Mouse (Mus musculus): Measurements from ENCODE around the gene Smg1.

The Smg1 gene

DNA sequence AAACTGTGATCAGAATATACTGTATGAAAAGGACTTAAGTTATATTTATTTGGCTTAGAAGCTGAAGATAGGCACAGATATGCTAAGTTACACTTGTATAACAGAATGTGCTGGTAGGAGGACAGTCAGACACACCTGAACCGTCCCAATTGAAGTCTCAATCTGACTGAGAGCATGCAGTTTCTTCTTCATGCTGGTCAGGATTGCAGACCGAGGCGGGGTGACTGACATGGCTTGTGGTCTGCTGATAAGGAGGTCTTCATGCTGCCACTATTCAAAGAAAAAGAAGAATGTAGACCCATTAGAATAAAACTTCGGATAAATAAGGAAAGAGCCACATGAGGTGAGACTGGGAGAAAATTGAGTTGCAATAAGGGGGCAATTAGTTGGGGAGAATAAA is 100.3 kb downstream of the Smg1 start:
- DNase-seq (ENCODE audit: low spot score in 2 of 2) = no peak

DNA sequence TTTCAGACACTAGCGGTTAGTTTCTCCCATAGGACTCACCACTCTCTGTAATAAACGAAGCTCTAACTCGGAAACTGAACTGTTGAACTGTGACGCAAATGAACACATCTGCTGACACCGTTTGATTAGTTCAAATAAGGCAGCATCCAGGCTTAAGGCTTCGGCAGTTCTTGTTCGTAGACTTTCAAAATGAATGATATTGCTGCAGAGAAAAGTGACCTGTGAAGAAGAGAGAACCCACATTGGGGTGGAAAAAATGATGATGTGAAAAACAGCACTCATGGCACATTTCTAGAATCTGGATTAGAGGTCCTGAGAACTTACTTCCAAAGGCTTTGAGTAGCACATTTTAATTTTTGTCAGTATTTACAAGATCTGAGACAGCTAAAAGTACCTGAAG is 102.2 kb downstream of the Smg1 start:
- no peak for DNase-seq (ENCODE audit: low spot score in 2 of 2)

DNA sequence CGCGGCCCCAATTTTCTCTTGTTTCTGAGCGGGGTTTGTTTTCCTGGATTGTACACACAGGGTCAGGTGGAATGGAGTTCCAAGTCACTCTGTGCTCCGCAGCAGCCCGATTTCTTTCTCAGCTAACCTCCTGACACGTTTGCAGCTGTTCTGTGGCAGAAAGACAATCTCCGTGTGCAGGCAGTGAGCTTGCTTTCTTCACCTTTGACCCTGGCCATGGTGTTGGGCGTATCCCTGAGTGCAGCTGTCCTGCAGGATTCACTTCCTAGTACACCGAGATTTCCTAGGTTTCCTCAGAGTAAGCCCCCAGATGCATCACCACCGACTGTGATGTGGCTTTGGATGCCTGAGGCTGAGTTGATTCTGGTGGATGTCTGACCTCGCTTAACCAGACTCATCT is 108.3 kb downstream of the Smg1 start:
- no peak for DNase-seq (ENCODE audit: low spot score in 2 of 2)

DNA sequence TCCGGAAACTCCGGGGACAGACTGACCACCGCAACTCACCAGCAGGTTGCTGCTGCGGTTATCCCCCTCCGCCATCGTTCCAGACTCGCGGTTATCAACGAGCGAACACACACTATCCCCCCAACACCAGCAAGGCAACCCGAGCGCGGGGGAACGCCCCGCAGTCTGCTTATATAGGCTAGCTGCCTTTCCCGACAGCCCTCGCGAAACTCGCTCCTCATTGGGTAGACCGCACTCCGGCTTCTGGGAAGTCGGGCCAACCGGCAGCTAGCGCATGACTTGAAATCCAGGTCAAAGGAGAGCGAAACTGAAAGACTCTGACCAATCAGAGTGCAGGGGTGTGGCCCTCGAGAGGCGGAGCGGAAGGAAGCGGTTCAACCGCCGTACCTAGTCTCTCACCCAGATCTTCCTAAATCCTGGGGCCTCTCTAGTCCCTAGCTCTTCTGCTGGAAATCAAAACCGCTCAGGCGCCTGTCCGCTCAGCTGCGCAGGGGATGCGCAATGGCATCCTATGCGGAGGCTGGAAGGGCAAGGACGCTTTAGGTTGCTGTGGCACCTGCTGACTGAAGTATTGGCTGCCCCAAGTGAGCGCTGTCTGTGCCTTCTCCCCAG is 113.9 kb downstream of the Smg1 start, which contains the start of gene Arl6ip1:
Gene Arl6ip1, minus strand, starts transcription at position 233 of the 612 bp plus-strand sequence.
- peak; percentile 96 for DNase-seq (ENCODE audit: low spot score in 2 of 2)

DNA sequence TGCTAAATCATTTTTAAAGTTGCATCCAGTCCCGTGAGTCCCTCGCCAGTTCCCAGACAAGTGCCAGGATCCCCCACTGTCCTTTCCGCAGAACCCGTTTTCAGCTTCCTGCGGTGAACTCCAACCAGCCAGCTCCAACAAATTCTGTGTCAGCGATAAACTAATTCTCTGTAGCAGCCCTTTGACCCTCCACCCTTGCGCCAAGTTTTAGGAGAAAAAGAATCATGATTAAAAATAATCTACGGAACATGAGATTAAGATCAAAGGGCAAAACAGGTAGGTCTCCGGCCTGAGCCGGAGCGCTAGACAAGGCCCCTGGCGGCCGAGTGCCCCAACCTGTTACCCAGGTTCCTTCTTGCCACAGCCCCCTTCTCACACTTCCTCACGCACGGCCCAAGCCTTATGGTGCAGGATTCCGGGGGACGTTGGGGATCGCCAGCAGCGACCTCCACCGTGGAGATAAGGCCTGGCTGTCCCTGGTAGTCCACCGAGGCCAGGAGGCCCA is 114.5 kb downstream of the Smg1 start:
- DNase-seq (ENCODE audit: low spot score in 2 of 2) = no peak

DNA sequence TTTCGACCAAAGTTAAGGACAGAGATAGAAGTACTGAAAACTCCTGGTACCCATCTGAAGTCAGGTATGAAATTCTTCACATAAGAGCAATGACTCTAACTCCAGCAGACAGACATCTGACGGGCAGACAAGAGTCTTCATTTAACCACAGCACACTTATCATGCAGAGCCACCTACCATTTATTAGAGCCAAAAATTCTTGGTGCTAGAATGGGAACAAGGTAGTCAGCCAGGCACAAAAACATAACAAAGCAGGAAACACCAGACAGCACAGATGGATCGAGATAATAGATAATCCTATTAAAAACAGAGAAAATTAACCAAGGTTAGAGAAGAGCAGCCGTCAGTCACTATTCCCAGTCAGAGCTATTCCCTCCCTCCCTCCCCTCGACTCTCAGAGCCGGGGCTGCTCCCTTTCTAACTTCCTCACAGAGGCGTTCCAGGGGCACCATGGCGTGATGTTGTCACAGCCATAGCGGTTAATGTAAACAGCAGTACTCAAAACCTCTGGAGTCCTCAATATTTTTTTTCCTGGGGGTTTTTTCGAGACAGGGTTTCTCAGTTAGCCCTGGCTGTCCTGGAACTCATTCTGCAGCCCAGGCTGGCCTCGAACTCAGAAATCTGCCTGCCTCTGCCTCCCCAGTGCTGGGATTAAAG is 117.1 kb downstream of the Smg1 start:
- no peak for DNase-seq (ENCODE audit: low spot score in 2 of 2)

DNA sequence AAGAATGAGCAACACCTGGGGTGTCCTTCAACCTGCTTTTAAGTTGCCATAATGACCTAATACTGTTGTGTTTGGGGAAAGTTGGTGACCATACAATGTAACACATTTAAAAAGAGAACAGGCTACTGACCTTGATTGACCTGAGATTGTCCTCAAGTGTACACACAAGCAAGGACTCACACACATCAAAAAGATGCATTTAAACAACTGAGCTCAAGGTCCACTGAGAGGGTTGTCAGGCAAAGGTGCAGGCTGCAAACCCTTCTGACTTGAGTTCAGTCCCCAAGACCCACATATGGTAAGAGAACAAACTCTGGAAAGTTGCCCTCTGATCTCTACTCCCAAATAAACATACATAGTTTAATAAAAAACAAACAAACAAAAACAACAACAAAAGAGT is 117.7 kb downstream of the Smg1 start:
- DNase-seq (ENCODE audit: low spot score in 2 of 2) = no peak

DNA sequence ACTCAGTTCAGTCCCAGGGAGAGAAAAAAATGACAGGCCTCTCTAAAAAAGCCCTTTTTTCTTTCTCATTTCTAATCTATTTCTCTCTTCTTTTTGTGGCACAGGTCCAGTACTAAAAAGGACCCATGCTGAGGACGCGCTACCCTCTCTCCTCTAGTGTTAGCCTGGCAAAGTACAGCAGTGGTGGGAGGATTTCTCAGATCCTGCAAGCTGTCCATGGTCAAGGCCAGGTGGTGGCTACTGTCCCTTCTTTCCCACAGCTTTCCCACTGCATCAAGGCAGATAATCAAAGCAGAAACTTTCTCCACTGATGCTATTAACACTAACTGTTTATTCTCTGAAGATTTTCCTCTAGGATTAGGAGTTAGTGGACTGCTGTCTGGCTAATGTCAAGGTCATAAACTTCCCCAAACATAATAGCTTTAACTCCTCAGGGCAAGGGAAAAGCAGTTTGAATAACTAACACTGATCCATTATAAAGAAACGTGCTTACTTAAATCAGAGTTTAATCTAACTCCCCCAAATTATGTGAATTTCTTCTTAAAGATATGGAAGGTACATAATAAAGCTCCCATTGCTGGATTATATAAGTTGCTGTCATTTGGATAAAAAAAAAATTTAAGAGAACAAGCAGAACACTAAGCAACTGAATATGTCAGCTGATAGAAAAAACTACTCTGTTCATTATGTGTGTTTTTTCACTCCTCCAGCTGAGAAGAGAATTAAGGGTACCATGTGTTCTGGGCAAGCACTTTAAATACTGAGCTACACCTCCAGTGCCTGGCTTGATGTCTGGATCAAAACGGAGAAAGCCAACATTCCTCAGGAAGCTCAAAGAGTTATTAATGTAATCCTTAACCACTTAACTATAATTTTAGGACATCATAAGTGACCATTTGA is 119.7 kb downstream of the Smg1 start:
- DNase-seq (ENCODE audit: low spot score in 2 of 2) = no peak

DNA sequence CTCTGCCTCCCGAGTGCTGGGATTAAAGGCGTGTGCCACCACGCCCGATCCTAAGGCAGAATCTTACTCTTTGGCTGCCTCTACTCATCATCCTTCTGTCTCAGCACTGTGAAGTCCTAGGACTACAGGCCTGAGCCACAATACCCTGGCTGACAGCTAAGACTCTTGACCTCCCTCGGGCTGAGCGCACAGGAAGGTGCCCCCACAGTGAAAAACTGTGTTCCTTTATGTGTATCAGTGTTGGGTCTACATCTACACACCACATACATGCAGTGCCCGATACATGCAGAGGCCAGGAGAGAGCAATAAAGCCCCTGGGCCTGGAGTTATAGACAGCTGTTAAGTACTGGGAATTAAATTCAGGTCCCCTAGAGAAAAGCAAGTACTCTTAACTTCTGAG is 121.2 kb downstream of the Smg1 start:
- no peak for DNase-seq (ENCODE audit: low spot score in 2 of 2)

DNA sequence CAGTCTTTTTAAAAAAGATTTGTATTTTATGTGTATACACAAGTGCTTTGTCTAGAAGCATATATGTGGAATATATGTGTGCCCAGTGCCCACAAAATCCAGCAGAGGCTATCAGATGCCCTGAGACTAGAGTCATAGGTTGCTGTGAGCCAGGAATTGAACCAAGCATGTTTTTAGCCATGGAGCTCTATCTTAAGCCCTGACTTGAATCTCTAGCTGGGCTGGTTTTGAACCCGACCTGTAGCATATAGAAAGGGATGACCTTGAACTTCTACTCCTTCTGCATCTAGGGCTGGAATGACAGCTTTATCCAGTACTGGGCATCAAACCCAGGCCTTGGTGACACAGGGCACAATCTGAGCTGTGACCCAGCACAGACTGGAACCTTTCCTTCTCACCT is 122.8 kb downstream of the Smg1 start:
- DNase-seq (ENCODE audit: low spot score in 2 of 2) = no peak

DNA sequence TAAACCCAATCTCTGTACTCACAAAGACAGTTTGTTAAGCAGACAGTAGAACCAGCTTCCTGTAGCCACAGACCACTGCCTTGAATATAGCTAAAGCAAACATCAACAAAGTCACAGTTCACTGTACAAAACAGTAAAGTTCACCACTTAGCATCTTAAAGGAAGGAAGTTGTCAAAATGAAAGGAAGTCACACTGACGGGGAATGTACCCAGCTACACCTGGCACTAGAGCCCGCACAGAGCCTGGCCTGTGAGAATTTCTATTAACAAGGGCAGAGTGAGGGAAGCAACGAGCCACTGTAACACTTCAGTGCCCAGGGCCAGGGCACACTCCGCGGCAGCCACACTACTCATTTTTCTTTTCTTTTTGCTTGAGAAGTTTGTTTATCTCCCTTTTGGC is 123.5 kb downstream of the Smg1 start:
- no peak for DNase-seq (ENCODE audit: low spot score in 2 of 2)

DNA sequence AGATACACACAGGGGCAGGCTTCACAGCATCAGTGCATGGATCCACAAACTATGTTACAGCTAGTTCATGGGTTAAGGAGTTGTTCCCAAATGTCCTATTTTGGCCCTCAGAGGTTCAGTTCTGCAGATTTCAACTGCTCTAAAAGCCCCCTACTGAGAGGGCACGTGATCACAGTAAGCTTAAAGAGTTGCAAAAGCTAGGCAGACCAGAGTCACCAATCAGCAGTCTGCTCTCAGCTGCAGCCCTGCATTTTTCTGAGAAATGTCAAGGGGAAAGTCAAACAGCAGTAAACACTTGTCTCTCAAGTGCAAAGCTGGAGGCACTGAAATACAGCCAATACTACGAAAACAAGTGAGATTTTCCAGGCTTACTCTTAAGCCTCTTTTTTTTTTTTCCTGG is 124.3 kb downstream of the Smg1 start:
- no peak for DNase-seq (ENCODE audit: low spot score in 2 of 2)

DNA sequence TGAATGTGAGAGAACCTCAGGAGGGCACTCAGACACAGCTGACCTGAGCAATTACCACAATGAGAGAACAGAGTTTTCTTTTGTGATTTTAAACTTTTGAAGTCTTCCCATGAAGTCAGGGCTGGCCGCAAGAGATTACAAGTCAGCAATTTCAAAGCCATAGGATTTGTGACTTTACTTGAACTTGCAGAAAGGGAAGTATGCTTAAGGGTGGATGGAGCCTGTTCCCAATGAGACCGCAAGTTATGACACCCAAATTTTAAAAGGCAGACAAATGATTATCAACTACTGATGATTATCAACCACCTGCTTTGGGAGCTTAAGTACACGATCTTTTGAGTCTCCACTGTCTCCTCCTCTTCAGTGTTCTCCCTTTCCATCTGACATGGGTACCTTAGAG is 125.0 kb downstream of the Smg1 start:
- no peak for DNase-seq (ENCODE audit: low spot score in 2 of 2)

DNA sequence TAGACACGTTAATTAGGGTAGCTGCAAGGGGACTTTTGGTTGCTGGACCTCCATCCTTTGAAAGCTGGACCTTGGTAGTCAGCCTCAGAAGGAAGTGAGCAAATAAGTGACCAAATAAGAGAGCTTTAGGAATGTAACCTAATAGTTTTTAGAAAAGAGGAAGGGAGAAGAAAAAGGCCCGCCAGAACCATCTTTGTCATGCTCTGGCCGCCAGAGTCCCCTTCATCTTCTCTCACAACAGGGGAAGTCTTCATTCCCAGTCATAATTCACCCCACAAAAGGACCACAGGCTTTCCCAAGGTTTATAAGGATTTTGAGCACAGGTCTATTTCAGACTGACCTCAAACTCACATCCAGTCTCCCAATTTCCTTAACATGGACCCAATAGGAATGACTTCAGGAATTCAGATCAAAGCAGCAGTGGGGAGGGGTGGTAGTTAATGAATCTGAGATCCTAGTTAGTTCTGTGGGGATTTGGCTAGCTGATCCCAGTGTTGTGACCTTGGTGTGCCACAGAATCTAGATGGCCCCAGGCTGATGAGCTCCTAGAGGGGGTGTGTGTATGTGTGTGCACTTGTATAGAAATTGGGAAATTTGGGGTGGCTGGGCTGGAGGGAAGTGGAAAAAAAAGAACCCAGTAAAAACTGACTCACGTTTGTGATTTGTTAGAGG is 125.8 kb downstream of the Smg1 start:
- no peak for DNase-seq (ENCODE audit: low spot score in 2 of 2)

DNA sequence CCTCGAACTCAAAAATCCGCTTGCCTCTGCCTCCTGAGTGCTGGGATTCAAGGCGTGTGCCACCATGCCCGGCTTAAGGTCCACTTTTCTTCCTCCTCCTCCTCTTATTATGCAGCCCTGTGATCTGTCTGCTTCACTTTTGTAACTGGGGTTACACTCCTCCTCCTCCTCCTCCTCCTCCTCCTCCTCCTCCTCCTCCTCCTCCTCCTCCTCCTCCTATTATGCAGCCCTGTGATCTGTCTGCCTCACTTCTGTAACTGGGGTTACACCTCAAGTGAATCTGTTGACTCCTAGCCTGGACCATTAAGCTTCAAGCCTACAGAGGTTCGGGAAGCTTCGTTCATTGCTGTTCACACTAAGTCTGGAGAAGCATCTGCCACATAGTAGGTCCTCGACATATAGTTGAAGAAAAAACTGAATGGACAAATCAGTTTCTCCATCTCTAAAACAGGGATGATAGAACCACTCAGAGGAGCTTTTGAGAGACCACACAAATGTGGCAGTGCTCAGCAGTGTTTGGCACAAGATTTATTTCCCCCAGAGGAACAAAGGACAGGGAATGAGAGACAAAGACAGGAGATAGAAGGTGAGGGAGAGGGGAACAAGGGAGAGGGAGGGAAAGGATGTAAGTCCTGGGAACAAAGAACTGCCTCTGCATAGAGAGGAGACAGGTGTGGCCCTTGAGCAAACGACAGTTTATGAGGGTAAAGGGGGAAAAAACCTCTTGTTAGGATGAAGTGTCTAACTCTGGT is 126.5 kb downstream of the Smg1 start:
- DNase-seq (ENCODE audit: low spot score in 2 of 2) = no peak

DNA sequence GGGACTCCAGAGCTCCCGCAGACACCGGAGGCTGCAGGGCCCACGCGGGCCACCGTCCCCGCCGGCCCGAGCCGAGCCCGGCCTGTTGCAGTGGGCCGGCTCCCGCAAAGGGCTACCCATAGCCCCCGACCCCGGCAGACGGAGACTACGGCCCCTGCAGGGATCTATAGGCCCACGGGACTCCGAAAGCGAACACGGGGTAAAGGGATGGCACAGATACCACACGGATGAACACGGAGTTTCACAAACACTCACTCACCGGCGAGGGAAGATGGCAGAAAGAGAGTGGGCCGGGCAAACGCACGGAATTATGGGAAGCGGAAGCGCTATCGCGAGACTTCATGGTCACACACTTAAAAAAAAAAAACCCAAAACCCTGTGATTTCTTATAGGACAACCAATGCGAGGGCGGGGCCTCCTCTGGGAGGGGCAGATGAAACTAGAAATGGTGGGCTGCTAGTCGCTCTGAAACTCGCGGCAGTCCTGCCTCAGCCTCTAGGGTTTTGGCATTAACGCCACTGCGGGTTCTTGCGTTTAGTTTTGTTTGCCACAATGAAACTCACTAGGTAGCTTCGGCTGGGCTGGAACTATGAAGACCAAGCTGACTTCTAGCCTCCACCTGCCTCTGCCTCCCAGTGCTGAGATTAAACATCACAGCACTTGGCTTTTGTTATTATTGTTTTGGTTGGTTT is 127.4 kb downstream of the Smg1 start, which contains the start of gene Rps15a:
Gene Rps15a, minus strand, starts transcription at position 312 of the 692 bp plus-strand sequence.
- peak; percentile 87 to 91 for DNase-seq (ENCODE audit: low spot score in 2 of 2)

DNA sequence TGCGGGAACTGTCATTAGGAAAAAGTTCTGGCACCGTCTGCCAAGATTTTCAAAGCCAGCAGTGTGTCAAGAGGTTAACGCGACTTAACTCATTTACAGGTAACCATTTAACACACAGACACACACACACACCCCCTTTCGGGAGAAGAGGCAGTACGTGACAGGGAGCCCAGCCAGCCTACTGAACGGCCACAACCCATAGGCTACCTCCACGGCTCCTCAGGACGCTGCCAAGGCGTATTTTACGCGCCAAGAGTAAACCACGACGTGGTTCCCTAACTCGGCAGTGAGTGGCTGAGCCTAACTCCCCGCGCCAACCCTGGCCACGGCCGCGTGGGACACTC is 128.0 kb downstream of the Smg1 start:
- no peak for DNase-seq (ENCODE audit: low spot score in 2 of 2)

DNA sequence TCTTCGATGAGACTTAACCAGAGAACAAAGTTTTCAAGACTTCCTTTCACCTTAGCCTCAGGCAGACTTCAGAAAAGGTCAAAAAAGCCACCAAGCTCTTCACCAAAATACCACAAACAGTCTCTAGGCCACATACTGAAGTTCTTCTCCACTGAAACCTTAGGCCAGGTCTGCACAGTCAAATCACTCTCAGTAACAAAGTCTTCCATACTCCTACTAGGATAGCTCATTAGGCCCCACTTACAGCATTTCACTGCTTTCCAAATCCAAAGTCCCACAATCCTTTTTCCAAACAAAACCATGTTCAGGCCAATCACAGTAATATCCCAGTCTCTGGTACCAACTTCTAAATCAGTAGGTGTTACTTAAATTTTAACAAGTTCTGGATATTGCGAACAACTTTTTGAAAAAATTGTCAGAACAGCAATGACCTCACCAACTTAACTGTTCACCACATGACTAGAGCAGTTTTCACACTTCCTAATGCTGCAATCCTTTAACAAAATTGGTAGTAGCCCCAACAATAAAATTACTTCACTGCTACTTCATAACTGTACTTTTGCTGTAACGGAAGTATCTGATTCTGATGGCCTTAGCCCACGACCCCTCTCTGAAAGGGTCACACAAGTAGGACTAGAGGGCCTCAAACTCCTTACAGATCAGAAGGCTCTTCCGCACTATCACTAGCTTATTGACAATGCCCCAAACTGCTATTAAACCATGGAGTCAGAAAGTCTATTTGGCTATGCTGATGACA is 129.8 kb downstream of the Smg1 start:
- DNase-seq (ENCODE audit: low spot score in 2 of 2) = no peak

DNA sequence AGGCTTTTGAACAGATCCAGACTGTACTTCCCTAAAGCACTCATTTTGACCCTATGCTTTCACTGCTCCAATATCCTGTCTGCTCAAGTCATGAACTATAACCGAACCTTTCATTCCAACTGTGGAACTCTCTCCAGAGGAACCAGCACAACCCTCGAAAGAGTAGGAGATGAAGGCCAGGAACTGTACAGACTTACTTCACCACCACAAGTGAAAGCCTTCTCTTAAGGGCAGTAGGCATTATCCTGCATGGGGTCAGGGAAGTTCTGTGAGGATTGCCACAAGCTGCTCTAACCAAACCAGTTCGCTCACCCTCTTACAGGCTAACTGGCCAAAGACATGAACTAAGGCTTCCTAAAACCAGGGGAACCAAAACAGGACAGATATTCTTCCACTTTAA is 132.3 kb downstream of the Smg1 start:
- no peak for DNase-seq (ENCODE audit: low spot score in 2 of 2)

DNA sequence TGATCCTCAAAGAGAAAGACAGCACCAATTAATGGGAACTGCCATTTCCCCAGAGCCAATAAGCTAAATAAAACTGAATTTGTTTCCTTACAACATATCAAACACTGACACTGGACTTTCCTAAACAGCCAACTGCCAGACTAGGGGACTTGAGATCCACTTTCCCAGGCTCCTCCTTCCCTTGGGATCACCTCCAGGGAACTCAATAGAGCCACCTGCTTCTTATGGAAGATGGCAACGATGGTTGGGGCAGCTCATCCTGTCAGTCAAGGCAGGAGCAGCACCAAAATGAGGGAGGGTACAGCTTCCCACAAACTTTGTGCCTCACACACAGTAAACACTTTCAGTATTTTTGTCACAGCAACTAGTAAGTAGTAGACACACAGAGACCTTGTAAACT is 135.8 kb downstream of the Smg1 start:
- DNase-seq (ENCODE audit: low spot score in 2 of 2) = no peak
